Mouse (Mus musculus) brain, embryonic 14.5 days (tissue): Measurements from ENCODE around the gene Tmem178b.

Source experiments
- CTCF ChIP-seq: fragments of 200-500 bp; IDR thresholded peaks from 2 replicates; pipeline ENCODE4 v1.5.1; 2012; ENCODE audit warnings: inconsistent platforms, mild to moderate bottlenecking, moderate library complexity, borderline replicate concordance; ENCODE audit not compliant: insufficient read depth, insufficient read length; ENCODE audit errors: extremely low read depth
- POLR2A ChIP-seq: fragments of 200-500 bp; IDR thresholded peaks from 2 replicates; pipeline ENCODE4 v1.6.1; 2012; ENCODE audit warnings: mild to moderate bottlenecking, inconsistent platforms, borderline replicate concordance; ENCODE audit not compliant: poor library complexity, insufficient read depth, insufficient read length, severe bottlenecking; ENCODE audit errors: extremely low read depth

GRCm38 (mm10) chr6:40078353-40078752 is 205.3 kb downstream of the Tmem178b start:
- TF ChIP-seq CTCF (no peak), POLR2A (no peak)
